Mouse (Mus musculus) brown adipose tissue, adult 24 weeks (tissue): ENCODE results near the gene Rsbn1l. TPM values are rescaled to one million over a fixed set of nuclear protein-coding genes. Genes with fewer than 3 reads are reported as not detected.
"Not testable (repeated sequence)": the region's sequence is repeated elsewhere in the genome, so short reads cannot be mapped to it uniquely, and the experiment has no call there.

Experiments used
- H3K27ac ChIP-seq: fragments of 200-500 bp; replicated peaks from 2 replicates; pipeline ENCODE4 v1.5.1; 2012; ENCODE audit warnings: low read depth, mild to moderate bottlenecking, low read length
- H3K4me1 ChIP-seq: fragments of 200-500 bp; 2 replicates; pipeline ENCODE4 v1.6.1; 2012; ENCODE audit warnings: low read length, mixed read lengths; ENCODE audit not compliant: control insufficient read depth, insufficient read depth, insufficient read length
- H3K4me3 ChIP-seq: fragments of 200-500 bp; 2 replicates; pipeline ENCODE4 v1.5.1; 2012; ENCODE audit warnings: low read depth, mild to moderate bottlenecking, low read length, moderate library complexity; ENCODE audit not compliant: insufficient read depth
- polyA plus RNA-seq: library from polyadenylated mRNA; stranded (reverse); fragments of >200 nt; gene quantifications from 2 replicates; pipeline ENCODE4 v1.2.4, GENCODE M21; 2012; ENCODE audit not compliant: missing spikeins, insufficient read depth, insufficient read length

Gene Rsbn1l
- polyA plus RNA-seq, 1 experiment = 4.8 TPM

- no peak overlapping the region for H3K27ac ChIP-seq
- H3K4me1 ChIP-seq = no peaks in the 10 kb centered on the region
- H3K4me3 ChIP-seq = no peak overlapping the region
Observed at GRCm38 (mm10) chr5:20960927-20961326, 4.7 kb upstream of the Rsbn1l start.

- Histone ChIP-seq H3K4me1 (0 out of 2 replicates have a peak, but pooled peaks cover 4% of the 10 kb centered on the region), H3K27ac (no peak overlapping the region)
Observed at GRCm38 (mm10) chr5:20955114-20955835, 923 bp downstream of the Rsbn1l start.

GRCm38 (mm10) chr5:20952337-20952925 lies 3.8 kb downstream of the Rsbn1l start:
- Histone ChIP-seq H3K27ac (peak overlapping the region; percentile 89), H3K4me1 (peaks cover 9% of the 10 kb centered on the region; the same call in 1 of the 2 replicates), H3K4me3 (peak overlapping the region; percentile 84)

More at GRCm38 (mm10) chr5:20955114-20955835, 923 bp downstream of the Rsbn1l start:
- no peak overlapping the region for H3K4me3 ChIP-seq

GRCm38 (mm10) chr5:20951666-20952281 lies 4.4 kb downstream of the Rsbn1l start:
- Histone ChIP-seq H3K4me3 (peak overlapping the region; percentile 100), H3K4me1 (peaks cover 12% of the 10 kb centered on the region), H3K27ac (peak overlapping the region; percentile 98)

DNA sequence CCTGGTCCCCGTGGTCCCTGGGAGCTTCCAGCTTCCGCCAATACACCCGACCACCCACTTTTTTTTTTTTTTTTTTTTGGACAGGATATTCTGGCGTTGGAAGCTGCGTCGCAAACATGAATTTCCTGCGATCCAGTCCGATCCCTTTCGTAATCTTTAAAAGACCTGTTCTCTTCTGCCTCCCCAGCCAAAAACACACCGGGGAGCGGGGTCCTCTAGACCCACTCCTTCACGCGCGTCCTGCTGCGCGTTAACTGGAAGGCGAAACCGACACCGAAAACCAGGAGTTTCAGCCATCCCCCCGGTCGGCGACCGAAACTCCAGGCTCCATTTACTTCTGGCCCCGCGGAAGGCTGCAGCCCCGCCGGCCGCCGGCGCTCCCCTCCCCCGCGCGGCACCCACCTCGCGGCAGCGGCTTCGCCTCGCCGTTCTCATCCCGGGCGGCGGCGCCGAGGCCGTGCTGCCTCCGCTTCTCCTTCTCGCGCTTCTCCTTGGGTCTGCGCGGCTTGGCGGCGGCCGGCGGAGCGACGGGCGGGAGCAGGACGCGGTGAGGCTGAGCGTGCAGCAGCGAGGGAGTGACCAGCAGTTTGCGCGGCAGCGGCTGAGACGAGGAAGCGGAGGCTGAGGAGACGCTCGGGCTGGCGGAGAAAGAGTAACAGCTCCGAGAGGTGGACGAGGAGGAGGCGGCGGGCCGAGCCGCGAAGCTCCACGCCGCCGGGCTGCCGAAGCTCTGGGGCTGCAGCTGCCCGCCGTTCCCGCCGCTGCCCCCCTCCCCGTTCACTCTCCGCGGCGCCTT lies 5.1 kb downstream of the Rsbn1l start:
- H3K4me1 ChIP-seq = peaks cover 12% of the 10 kb centered on the region
- H3K4me3 ChIP-seq = peak overlapping the region; percentile 100
- H3K27ac ChIP-seq = peak overlapping the region; percentile 98

- H3K4me1 ChIP-seq = peaks cover 14% of the 10 kb centered on the region
- H3K27ac ChIP-seq = peak overlapping the region; percentile 98
- H3K4me3 ChIP-seq = peak overlapping the region; percentile 100
Observed at GRCm38 (mm10) chr5:20950516-20950854, 5.7 kb downstream of the Rsbn1l start.

DNA sequence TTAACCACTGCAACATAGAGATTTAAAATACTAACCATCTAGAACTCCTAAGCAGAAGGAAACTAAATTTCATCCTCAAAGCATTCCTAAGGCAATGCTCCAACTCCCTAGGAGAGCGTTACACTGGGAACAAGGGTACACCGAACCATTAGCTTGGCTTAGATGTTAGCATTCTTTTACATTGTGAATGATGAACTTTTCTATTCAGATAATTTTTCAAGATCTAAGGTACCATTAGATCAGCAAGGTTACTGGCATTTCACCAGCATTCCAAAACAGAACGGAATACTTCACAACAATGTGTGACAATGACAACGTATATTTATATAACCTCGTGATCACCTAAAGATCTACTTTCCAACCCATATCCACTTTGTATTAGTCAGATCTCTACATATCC lies 6.1 kb downstream of the Rsbn1l start:
- Histone ChIP-seq H3K27ac (no peak overlapping the region), H3K4me1 (peaks cover 17% of the 10 kb centered on the region), H3K4me3 (peak overlapping the region; percentile 40)

DNA sequence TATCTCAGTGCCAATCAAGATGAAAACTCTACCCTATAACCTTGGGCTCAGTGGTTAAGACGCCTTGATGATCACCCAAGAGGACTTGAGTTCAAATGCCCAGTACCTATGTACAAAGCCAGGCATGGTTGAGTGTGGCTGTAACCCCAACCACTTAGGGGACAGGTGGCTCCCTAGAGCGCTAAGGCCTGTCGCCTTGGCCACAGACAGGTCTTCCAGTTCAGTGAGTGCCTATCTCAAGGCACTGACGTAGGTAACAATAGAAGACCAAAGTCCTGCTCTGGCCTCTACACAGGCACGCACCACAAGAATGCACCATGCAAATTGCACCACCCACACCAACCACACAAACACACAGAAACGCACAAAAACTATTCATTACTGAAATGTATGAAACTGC lies 9.3 kb downstream of the Rsbn1l start:
- H3K4me3 ChIP-seq = no peak overlapping the region
- no peak overlapping the region for H3K27ac ChIP-seq
- H3K4me1 ChIP-seq = peaks cover 16% of the 10 kb centered on the region

DNA sequence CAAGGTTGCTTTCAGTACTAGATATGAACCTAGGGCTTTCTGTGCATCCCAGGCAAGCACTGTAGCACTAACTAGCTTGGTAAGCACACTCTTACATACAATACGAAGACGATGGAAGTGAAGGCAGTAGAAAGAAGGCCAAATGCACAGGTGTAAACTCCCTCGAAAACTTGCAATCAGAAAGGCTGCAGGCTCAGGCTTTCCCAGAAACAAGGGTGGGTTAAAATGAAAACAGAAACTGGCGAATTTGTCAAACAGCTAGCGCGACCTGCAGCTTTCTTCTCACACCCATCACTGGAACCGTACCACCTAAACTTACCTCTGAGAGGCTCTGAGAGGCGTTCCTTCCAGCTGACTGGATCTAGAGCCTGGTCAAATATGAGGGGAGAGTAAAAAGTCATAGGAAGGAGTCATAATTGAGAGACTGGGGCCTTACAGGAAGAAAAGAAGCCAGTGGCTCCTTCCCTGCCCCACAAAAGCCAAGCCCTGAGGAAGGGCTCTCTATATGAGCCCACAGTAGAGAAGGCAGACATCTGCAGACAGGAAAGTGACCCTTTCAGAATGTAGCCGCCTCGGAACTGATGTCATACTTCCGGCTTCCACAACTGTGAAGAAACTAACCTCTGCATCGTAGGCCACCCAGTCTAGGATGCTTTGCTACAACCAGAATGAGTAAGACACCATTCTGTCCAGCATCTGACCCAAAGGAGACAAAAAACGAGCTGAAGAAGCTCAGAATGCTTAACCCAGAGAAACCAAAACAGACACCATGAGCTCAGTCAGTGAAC lies 11.0 kb downstream of the Rsbn1l start:
- Histone ChIP-seq H3K27ac (peak overlapping the region; percentile 58), H3K4me1 (peaks cover 28% of the 10 kb centered on the region), H3K4me3 (peak overlapping the region; percentile 10; the same call in 1 of the 2 replicates)

- peaks cover 34% of the 10 kb centered on the region for H3K4me1 ChIP-seq
- H3K4me3 ChIP-seq, H3K27ac ChIP-seq: not testable (repeated sequence)
Observed at GRCm38 (mm10) chr5:20943791-20944190, 12.4 kb downstream of the Rsbn1l start.

GRCm38 (mm10) chr5:20942523-20942922 lies 13.7 kb downstream of the Rsbn1l start:
- Histone ChIP-seq H3K4me3 (no peak overlapping the region), H3K27ac (no peak overlapping the region), H3K4me1 (peaks cover 38% of the 10 kb centered on the region)

GRCm38 (mm10) chr5:20941205-20941604 lies 15.0 kb downstream of the Rsbn1l start:
- Histone ChIP-seq H3K4me1 (peaks cover 35% of the 10 kb centered on the region), H3K27ac (no peak overlapping the region), H3K4me3 (no peak overlapping the region)

DNA sequence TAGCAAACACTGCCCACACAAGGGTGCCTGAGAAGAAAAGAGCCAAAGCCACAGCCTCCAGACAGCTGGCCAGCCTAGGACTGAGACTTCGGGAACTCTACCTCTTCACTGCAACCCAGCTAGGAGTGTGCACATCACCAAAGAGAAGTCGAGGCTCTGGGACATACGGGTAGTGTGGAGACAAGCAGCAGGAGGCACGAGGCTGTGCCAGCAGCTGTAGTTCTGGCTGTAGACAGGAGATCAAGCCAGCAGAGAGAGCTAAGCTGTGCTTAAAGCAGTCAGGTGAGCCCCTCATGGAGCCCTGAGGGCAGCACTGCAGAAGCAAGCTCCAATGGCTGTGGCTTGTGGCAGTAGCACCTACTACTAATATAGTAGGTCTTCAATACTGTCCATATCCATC lies 15.5 kb downstream of the Rsbn1l start:
- peaks cover 38% of the 10 kb centered on the region for H3K4me1 ChIP-seq

GRCm38 (mm10) chr5:20940040-20940571 lies 16.1 kb downstream of the Rsbn1l start:
- H3K27ac ChIP-seq = no peak overlapping the region
- peaks cover 37% of the 10 kb centered on the region for H3K4me1 ChIP-seq
- no peak overlapping the region for H3K4me3 ChIP-seq

More for the DNA sequence above, 15.5 kb downstream of the Rsbn1l start:
- no peak overlapping the region for H3K4me3 ChIP-seq
- H3K27ac ChIP-seq = no peak overlapping the region
